In genomic region chr16:85170826-85171510, GRCm38 (mm10) we compare ENCODE assay signal across 9 mouse cellular contexts. TPM values are rescaled to one million over a fixed set of nuclear protein-coding genes. Genes with fewer than 3 reads are reported as not detected.
DNase-seq lines count a peak whose midpoint lies in the region; ATAC-seq and TF ChIP-seq lines count a peak whose summit lies in the region.
"Had no signal": no experiment of that assay in that cellular context is flagged by ENCODE, and none has a peak within 500 bp of the region (broad histone marks: within the 10 kb centered on the region; RNA-seq: fewer than 3 reads in every experiment).

No protein-coding gene starts in this region.

- no peaks in the 10 kb centered on the region; the same call in 1 of the 2 replicates for H3K9me3 ChIP-seq in forebrain, embryonic 10.5 days
- H3K9me3 ChIP-seq in limb, embryonic 15.5 days = no peaks in the 10 kb centered on the region

- intact Hi-C loops in heart, adult 2 months (cut with DNase I) = loop anchor here (5.0 to 10.0 kb wide), 2 partner anchors 374 to 506 kb away; no protein-coding TSS in a partner anchor
- intact Hi-C loops in heart, postnatal 10 days (cut with DNase I) = loop anchor here (5.0 to 10.0 kb wide), 5 partner anchors 39 to 506 kb away; no protein-coding TSS in a partner anchor
- intact Hi-C loops in gastrocnemius, postnatal 36 days (cut with DNase I) = loop anchor here (5.0 to 10.0 kb wide), 2 partner anchors 34 to 106 kb away; no protein-coding TSS in a partner anchor

- TF ChIP-seq EP300 in heart, adult 2 months (IDR thresholded peaks at IDR 0.05; ENCODE audit: insufficient read depth, low read depth, low read length) = no peak

- no peak for ATAC-seq in limb, embryonic 15.5 days (ENCODE audit: insufficient number of reproducible peaks, low FRiP score, low TSS enrichment, low read depth)

- no peak for TF ChIP-seq CTCF in heart, adult 2 months (IDR thresholded peaks at IDR 0.05)

- TF ChIP-seq POLR2A in heart, adult 2 months (IDR thresholded peaks at IDR 0.05; ENCODE audit: insufficient read depth, low read depth, low read length) = no peak

- peaks cover 15% of the 10 kb centered on the region for H3K36me3 ChIP-seq in heart, adult 2 months (ENCODE audit: control insufficient read depth, insufficient read depth, low read length)
- H3K36me3 ChIP-seq in forebrain, embryonic 10.5 days (replicated peaks) = peaks cover 24% of the 10 kb centered on the region
- H3K36me3 ChIP-seq in limb, embryonic 15.5 days = peaks cover 3% of the 10 kb centered on the region; the same call in 1 of the 2 replicates

- peak overlapping the region; percentile 56 for H3K9ac ChIP-seq in heart, adult 2 months (ENCODE audit: low read depth, low read length)
- no peak overlapping the region for H3K9ac ChIP-seq in limb, embryonic 15.5 days

- H3K4me2 ChIP-seq in limb, embryonic 15.5 days = peak overlapping the region; percentile 24; the same call in 1 of the 2 replicates

- peak overlapping the region; percentile 18 for H3K27ac ChIP-seq in heart, adult 2 months
- H3K27ac ChIP-seq in forebrain, embryonic 10.5 days = peak overlapping the region; percentile 52
- no peak overlapping the region for H3K27ac ChIP-seq in limb, embryonic 15.5 days

- H3K27me3 ChIP-seq in heart, adult 2 months (ENCODE audit: control insufficient read depth, insufficient read depth, low read length) = no peaks in the 10 kb centered on the region
- H3K27me3 ChIP-seq in forebrain, embryonic 10.5 days (ENCODE audit: poor library complexity, severe bottlenecking) = peaks cover 12% of the 10 kb centered on the region
- no peaks in the 10 kb centered on the region for H3K27me3 ChIP-seq in limb, embryonic 15.5 days

- peaks cover 7% of the 10 kb centered on the region; the same call in 1 of the 2 replicates for H3K79me2 ChIP-seq in heart, adult 2 months (replicated peaks; ENCODE audit: control insufficient read depth, insufficient read depth, low read length)

- WGBS in heart, adult 2 months = 37% methylated on average over 19 of the region's 19 CpGs
- 77% methylated on average over 19 of the region's 19 CpGs for WGBS in forebrain, embryonic 10.5 days
- WGBS in limb, embryonic 15.5 days = 57% methylated on average over 19 of the region's 19 CpGs

- H3K4me3 ChIP-seq in heart, adult 2 months = no peak overlapping the region
- H3K4me3 ChIP-seq in forebrain, embryonic 10.5 days = peak overlapping the region; percentile 94; the same call in 1 of the 2 replicates
- H3K4me3 ChIP-seq in limb, embryonic 15.5 days = no peak overlapping the region

- peak in 1 of 2 experiments; percentile 27 for DNase-seq in heart, adult 2 months
- DNase-seq in heart, postnatal 10 days = no peak
- peak; percentile 40 for DNase-seq in Muller cell, postnatal 12 days (ENCODE audit: inconsistent ontology term)
- DNase-seq in forebrain, embryonic 10.5 days (ENCODE audit: extremely low spot score, low spot score) = no peak
- DNase-seq in urinary bladder, postnatal 10 days (ENCODE audit: low spot score) = no peak
- no peak for DNase-seq in spleen, postnatal 36 days (ENCODE audit: low spot score in 2 of 2)
- DNase-seq in gastrocnemius, postnatal 36 days = no peak
- DNase-seq: thymus, adult 2 months had no signal

- peaks cover 16% of the 10 kb centered on the region for H3K4me1 ChIP-seq in heart, adult 2 months (ENCODE audit: control insufficient read depth, insufficient read depth, low read length)
- H3K4me1 ChIP-seq in forebrain, embryonic 10.5 days = peaks cover 35% of the 10 kb centered on the region
- peaks cover 19% of the 10 kb centered on the region for H3K4me1 ChIP-seq in limb, embryonic 15.5 days

RNA-seq across cellular contexts. Expression of gene App, which starts 2.6 kb away (rescaled TPM):
- total RNA-seq in heart, adult 2 months (2021) = 100 to 1,000 TPM; 141 to 142 TPM
- polyA plus RNA-seq in heart, adult 2 months (2012; rRNA removed) = 90.6 and 116 TPM in 2 replicates
- 100 to 1,000 TPM; 231 to 247 TPM for total RNA-seq in heart, postnatal 10 days (2021)
- 86.1 and 91.3 TPM in 2 replicates for polyA plus RNA-seq in forebrain, embryonic 10.5 days (2016; fragmentation: Nextera tagmentation; extraction: Ambion mirVana)
- polyA plus RNA-seq in limb, embryonic 15.5 days (2015; fragmentation: Nextera tagmentation; extraction: Ambion mirVana) = 221 and 231 TPM in 2 replicates
- total RNA-seq in gastrocnemius, postnatal 36 days (2021) = 10 to 100 TPM; 67.9 to 83.3 TPM
